Mouse (Mus musculus) mesoderm, embryonic 11.5 days (tissue): ENCODE results near the gene Hhip.

Source experiments
- DNase-seq: peaks from one replicate; pipeline ENCODE4 v3.0.0-alpha.2; 2012; ENCODE audit warnings: low read depth, low spot score

Gene Hhip

GRCm38 (mm10) chr8:80057198-80058174 lies at the start of gene Hhip:
Gene Hhip, minus strand, starts transcription at chr8:80058006.
- peak; percentile 65 for DNase-seq

GRCm38 (mm10) chr8:80087021-80087420 lies 29.2 kb upstream of the Hhip start:
- DNase-seq: no peak

- no peak for DNase-seq
Observed at GRCm38 (mm10) chr8:80058193-80058592, 387 bp upstream of the Hhip start.

GRCm38 (mm10) chr8:80056331-80057070 lies 1.3 kb downstream of the Hhip start:
- DNase-seq: no peak

- peak; percentile 60 for DNase-seq
Observed at GRCm38 (mm10) chr8:80055777-80056176, 2.0 kb downstream of the Hhip start.

GRCm38 (mm10) chr8:80055094-80055493 lies 2.7 kb downstream of the Hhip start:
- DNase-seq: no peak

GRCm38 (mm10) chr8:80054216-80054615 lies 3.6 kb downstream of the Hhip start:
- DNase-seq: no peak

GRCm38 (mm10) chr8:80052838-80053237 lies 5.0 kb downstream of the Hhip start:
- DNase-seq: no peak

- no peak for DNase-seq
Observed at GRCm38 (mm10) chr8:80051494-80051893, 6.3 kb downstream of the Hhip start.

GRCm38 (mm10) chr8:80049256-80050005 lies 8.4 kb downstream of the Hhip start:
- no peak for DNase-seq

GRCm38 (mm10) chr8:80048256-80048655 lies 9.6 kb downstream of the Hhip start:
- DNase-seq: no peak

- DNase-seq: no peak
Observed at GRCm38 (mm10) chr8:80037644-80038253, 20.1 kb downstream of the Hhip start.

GRCm38 (mm10) chr8:80032604-80033003 lies 25.2 kb downstream of the Hhip start:
- DNase-seq: no peak

- DNase-seq: no peak
Observed at GRCm38 (mm10) chr8:80031330-80032293, 26.2 kb downstream of the Hhip start.

- DNase-seq: peak; percentile 52
Observed at GRCm38 (mm10) chr8:80029631-80030030, 28.2 kb downstream of the Hhip start.

- DNase-seq: no peak
Observed at GRCm38 (mm10) chr8:80020469-80020868, 37.3 kb downstream of the Hhip start.

GRCm38 (mm10) chr8:80015818-80016217 lies 42.0 kb downstream of the Hhip start:
- no peak for DNase-seq

GRCm38 (mm10) chr8:80004421-80004820 lies 53.4 kb downstream of the Hhip start:
- no peak for DNase-seq

- DNase-seq: no peak
Observed at GRCm38 (mm10) chr8:80002313-80002712, 55.5 kb downstream of the Hhip start.

- DNase-seq: no peak
Observed at GRCm38 (mm10) chr8:79995075-79995474, 62.7 kb downstream of the Hhip start.
